ENCODE assay signal across 23 mouse cellular contexts in genomic region chr11:67536413-67536812, GRCm38 (mm10).
DNase-seq lines count a peak whose midpoint lies in the region; ATAC-seq and TF ChIP-seq lines count a peak whose summit lies in the region.
"Had no signal": no experiment of that assay in that cellular context is flagged by ENCODE, and none has a peak within 500 bp of the region (broad histone marks: within the 10 kb centered on the region; RNA-seq: fewer than 3 reads in every experiment).

No protein-coding gene starts in this region.

- intact Hi-C loops in heart, postnatal 36 days (cut with DNase I) = loop anchor here (5.0 kb wide), 1 partner anchor 111 kb away; no protein-coding TSS in a partner anchor

- H3K9me3 ChIP-seq in heart, embryonic 13.5 days = no peaks in the 10 kb centered on the region
- no peaks in the 10 kb centered on the region for H3K9me3 ChIP-seq in heart, embryonic 10.5 days
- no peaks in the 10 kb centered on the region for H3K9me3 ChIP-seq in heart, postnatal 0 days (replicated peaks; ENCODE audit: control insufficient read depth, low read length)
- H3K9me3 ChIP-seq in liver, embryonic 14.5 days (ENCODE audit: control insufficient read depth, low read length) = no peaks in the 10 kb centered on the region
- no peaks in the 10 kb centered on the region for H3K9me3 ChIP-seq in liver, embryonic 12.5 days (replicated peaks)
- no peaks in the 10 kb centered on the region for H3K9me3 ChIP-seq in liver, embryonic 16.5 days (replicated peaks; ENCODE audit: control insufficient read depth, low read length)
- H3K9me3 ChIP-seq: embryonic facial prominence, embryonic 13.5 days; forebrain, embryonic 12.5 days; hindbrain, embryonic 10.5 days; intestine, embryonic 15.5 days had no signal

- no peak for DNase-seq in heart, embryonic 10.5 days (ENCODE audit: low spot score)
- DNase-seq in heart, postnatal 0 days (ENCODE audit: low spot score) = no peak
- DNase-seq in heart, postnatal 36 days = no peak
- DNase-seq in liver, embryonic 14.5 days (ENCODE audit: low read depth in 3 of 3, low spot score in 3 of 3) = peak in 2 of 3 experiments; percentile 11 to 22
- DNase-seq in ovary, postnatal 14 days (ENCODE audit: low spot score) = no peak
- DNase-seq: B cell, adult 2 months; cerebellum, adult 18-20 months; cerebellum, adult 9-11 months; cerebellum, postnatal 36 days; gastrocnemius, postnatal 10 days; heart, adult 2 months; heart, postnatal 10 days had no signal

- H3K27me3 ChIP-seq in heart, embryonic 13.5 days (replicated peaks) = no peaks in the 10 kb centered on the region
- H3K27me3 ChIP-seq in heart, embryonic 10.5 days (ENCODE audit: insufficient read depth, poor library complexity, severe bottlenecking) = 0 out of 2 replicates have a peak, but pooled peaks cover 4% of the 10 kb centered on the region
- H3K27me3 ChIP-seq in heart, postnatal 0 days (ENCODE audit: control insufficient read depth, insufficient read depth, low read length) = no peaks in the 10 kb centered on the region
- no peaks in the 10 kb centered on the region for H3K27me3 ChIP-seq in liver, embryonic 14.5 days (ENCODE audit: control insufficient read depth, insufficient read depth, low read length)
- H3K27me3 ChIP-seq in liver, embryonic 12.5 days (replicated peaks) = no peaks in the 10 kb centered on the region
- no peaks in the 10 kb centered on the region for H3K27me3 ChIP-seq in liver, embryonic 16.5 days (ENCODE audit: control insufficient read depth, insufficient read depth, low read depth, low read length)
- H3K27me3 ChIP-seq: embryonic facial prominence, embryonic 13.5 days; forebrain, embryonic 12.5 days; intestine, embryonic 15.5 days had no signal

- H3K27ac ChIP-seq in heart, embryonic 13.5 days (replicated peaks) = peak overlapping the region; percentile 36; the same call in 1 of the 2 replicates
- no peak overlapping the region for H3K27ac ChIP-seq in heart, embryonic 10.5 days
- no peak overlapping the region for H3K27ac ChIP-seq in heart, postnatal 0 days (ENCODE audit: low read depth)
- no peak overlapping the region for H3K27ac ChIP-seq in liver, embryonic 14.5 days
- H3K27ac ChIP-seq in liver, embryonic 12.5 days = no peak overlapping the region
- H3K27ac ChIP-seq in liver, embryonic 16.5 days (ENCODE audit: low read length) = no peak overlapping the region
- H3K27ac ChIP-seq: embryonic facial prominence, embryonic 13.5 days; forebrain, embryonic 12.5 days; heart, adult 2 months; hindbrain, embryonic 10.5 days; hindbrain, embryonic 14.5 days; intestine, embryonic 15.5 days had no signal

- no peak overlapping the region for H3K4me3 ChIP-seq in heart, embryonic 13.5 days
- H3K4me3 ChIP-seq in heart, embryonic 10.5 days = no peak overlapping the region
- no peak overlapping the region for H3K4me3 ChIP-seq in heart, postnatal 0 days (ENCODE audit: low read depth, low read length)
- no peak overlapping the region for H3K4me3 ChIP-seq in liver, embryonic 14.5 days (ENCODE audit: insufficient read depth in 1 of 2, low read depth in 2 of 2, low read length in 2 of 2)
- H3K4me3 ChIP-seq in liver, embryonic 12.5 days = no peak overlapping the region
- no peak overlapping the region for H3K4me3 ChIP-seq in liver, embryonic 16.5 days (ENCODE audit: low read depth, low read length)
- H3K4me3 ChIP-seq: embryonic facial prominence, embryonic 13.5 days; forebrain, embryonic 12.5 days; heart, adult 2 months; hindbrain, embryonic 10.5 days; intestine, embryonic 15.5 days had no signal

- no peak for ATAC-seq in heart, embryonic 13.5 days (ENCODE audit: extremely low read depth, insufficient number of reproducible peaks, low FRiP score, low TSS enrichment)
- ATAC-seq in heart, postnatal 0 days (ENCODE audit: insufficient read depth, low read depth) = peak; percentile 36; the same call in 1 of the 2 replicates
- ATAC-seq in liver, embryonic 14.5 days (ENCODE audit: insufficient read depth) = no peak
- ATAC-seq in liver, embryonic 12.5 days = no peak
- ATAC-seq in liver, embryonic 16.5 days (ENCODE audit: low read depth) = peak; percentile 68
- ATAC-seq: CD4-positive, CD25-positive, alpha-beta regulatory T cell, adult 4 months; forebrain, embryonic 16.5 days; intestine, embryonic 15.5 days had no signal

- peaks cover 37% of the 10 kb centered on the region for H3K4me1 ChIP-seq in heart, embryonic 13.5 days
- peaks cover 21% of the 10 kb centered on the region for H3K4me1 ChIP-seq in heart, embryonic 10.5 days
- H3K4me1 ChIP-seq in heart, postnatal 0 days (ENCODE audit: control insufficient read depth, insufficient read depth) = peaks cover 6% of the 10 kb centered on the region; the same call in 1 of the 2 replicates
- H3K4me1 ChIP-seq in liver, embryonic 14.5 days (replicated peaks; ENCODE audit: control insufficient read depth in 2 of 2, insufficient read depth in 2 of 2, low read length in 1 of 2) = no peaks in the 10 kb centered on the region
- no peaks in the 10 kb centered on the region for H3K4me1 ChIP-seq in liver, embryonic 12.5 days
- no peaks in the 10 kb centered on the region for H3K4me1 ChIP-seq in liver, embryonic 16.5 days (ENCODE audit: control insufficient read depth, low read depth, low read length)
- H3K4me1 ChIP-seq: forebrain, embryonic 12.5 days; hindbrain, embryonic 10.5 days had no signal

- TF ChIP-seq CTCF in heart, postnatal 0 days (IDR thresholded peaks at IDR 0.05; ENCODE audit: low read depth) = no peak
- TF ChIP-seq CTCF in liver, embryonic 14.5 days (IDR thresholded peaks at IDR 0.05; ENCODE audit: low read depth) = no peak

- no peaks in the 10 kb centered on the region for H3K36me3 ChIP-seq in heart, embryonic 13.5 days
- H3K36me3 ChIP-seq in heart, embryonic 10.5 days = no peaks in the 10 kb centered on the region
- H3K36me3 ChIP-seq in heart, postnatal 0 days (replicated peaks; ENCODE audit: control insufficient read depth, insufficient read depth, low read length) = no peaks in the 10 kb centered on the region
- no peaks in the 10 kb centered on the region for H3K36me3 ChIP-seq in liver, embryonic 14.5 days (replicated peaks; ENCODE audit: control insufficient read depth, insufficient read depth, low read depth)
- H3K36me3 ChIP-seq in liver, embryonic 12.5 days = no peaks in the 10 kb centered on the region
- H3K36me3 ChIP-seq in liver, embryonic 16.5 days (ENCODE audit: control insufficient read depth, insufficient read depth) = no peaks in the 10 kb centered on the region
- H3K36me3 ChIP-seq: embryonic facial prominence, embryonic 13.5 days; forebrain, embryonic 12.5 days; G1E; hindbrain, embryonic 10.5 days; intestine, embryonic 15.5 days had no signal

- WGBS in heart, embryonic 13.5 days = 40% methylated on average over 1 of the region's 1 CpGs
- 59% methylated on average over 1 of the region's 1 CpGs for WGBS in heart, embryonic 10.5 days
- WGBS in heart, postnatal 0 days = 37% methylated on average over 1 of the region's 1 CpGs
- WGBS in liver, embryonic 14.5 days (ENCODE audit: insufficient replicate concordance) = 43% methylated on average over 1 of the region's 1 CpGs
- WGBS in liver, embryonic 12.5 days (ENCODE audit: insufficient replicate concordance) = 39% methylated on average over 1 of the region's 1 CpGs
- 29% methylated on average over 1 of the region's 1 CpGs for WGBS in liver, embryonic 16.5 days (ENCODE audit: insufficient replicate concordance)

- no peak overlapping the region for H3K4me2 ChIP-seq in heart, embryonic 13.5 days
- H3K4me2 ChIP-seq in heart, postnatal 0 days (ENCODE audit: low read depth, low read length) = no peak overlapping the region
- H3K4me2 ChIP-seq in liver, embryonic 14.5 days (ENCODE audit: low read depth) = no peak overlapping the region
- no peak overlapping the region for H3K4me2 ChIP-seq in liver, embryonic 12.5 days
- H3K4me2 ChIP-seq in liver, embryonic 16.5 days (ENCODE audit: low read depth, low read length) = no peak overlapping the region
- H3K4me2 ChIP-seq: embryonic facial prominence, embryonic 13.5 days; forebrain, embryonic 12.5 days; hindbrain, embryonic 14.5 days; intestine, embryonic 15.5 days had no signal

- TF ChIP-seq EP300 in heart, postnatal 0 days (IDR thresholded peaks at IDR 0.05; ENCODE audit: low read depth) = no peak
- no peak for TF ChIP-seq EP300 in liver, embryonic 14.5 days (IDR thresholded peaks at IDR 0.05; ENCODE audit: low read depth)

- H3K9ac ChIP-seq in heart, embryonic 13.5 days = no peak overlapping the region
- no peak overlapping the region for H3K9ac ChIP-seq in heart, postnatal 0 days (replicated peaks; ENCODE audit: low read depth, low read length)
- no peak overlapping the region for H3K9ac ChIP-seq in liver, embryonic 14.5 days (replicated peaks)
- no peak overlapping the region for H3K9ac ChIP-seq in liver, embryonic 12.5 days
- no peak overlapping the region for H3K9ac ChIP-seq in liver, embryonic 16.5 days (ENCODE audit: low read depth, low read length)
- H3K9ac ChIP-seq: embryonic facial prominence, embryonic 13.5 days; forebrain, embryonic 12.5 days; hindbrain, embryonic 14.5 days; intestine, embryonic 15.5 days had no signal

Comparison
In these comparisons a context has a peak if more than half of its experiments do, and no peak if none do; other contexts are left out.
1. ATAC-seq: peak in heart, postnatal 0 days (single experiment) and liver, embryonic 16.5 days (single experiment); none in heart, embryonic 13.5 days (single experiment), liver, embryonic 14.5 days (single experiment) and liver, embryonic 12.5 days (single experiment).
2. DNase-seq: peak in liver, embryonic 14.5 days (2 of 3); none in heart, embryonic 10.5 days (single experiment), heart, postnatal 0 days (single experiment), heart, postnatal 36 days (0 of 2) and ovary, postnatal 14 days (single experiment).